Mouse (Mus musculus) ZHBTc4 (cell line): ENCODE results near the gene Erbb4.

Experiments used
- DNase-seq: peaks from one replicate; pipeline ENCODE4 v3.0.0-alpha.2; 2011; ENCODE audit warnings: low read depth, low spot score

Erbb4 gene

GRCm38 (mm10) chr1:69107485-69108158 lies at the start of gene Erbb4:
Gene Erbb4, minus strand, starts transcription at chr1:69108059.
- peak; percentile 37 for DNase-seq

- DNase-seq = no peak
These were observed 49.5 kb upstream of the Erbb4 start for GRCm38 (mm10) chr1:69157346-69157745.

- DNase-seq = no peak
These were observed 33.5 kb upstream of the Erbb4 start for GRCm38 (mm10) chr1:69141341-69141740.

GRCm38 (mm10) chr1:69139519-69139868 lies 31.6 kb upstream of the Erbb4 start:
- no peak for DNase-seq

GRCm38 (mm10) chr1:69138856-69139518 lies 31.1 kb upstream of the Erbb4 start:
- DNase-seq = peak; percentile 70

GRCm38 (mm10) chr1:69124147-69124848 lies 16.4 kb upstream of the Erbb4 start:
- no peak for DNase-seq

- DNase-seq = no peak
These were observed 10.5 kb upstream of the Erbb4 start for GRCm38 (mm10) chr1:69118249-69118938.

GRCm38 (mm10) chr1:69108159-69108925 lies 483 bp upstream of the Erbb4 start:
- peak; percentile 79 for DNase-seq

- DNase-seq = peak; percentile 36
These were observed 860 bp downstream of the Erbb4 start for GRCm38 (mm10) chr1:69106937-69107461.

- peak; percentile 64 for DNase-seq
These were observed 1.5 kb downstream of the Erbb4 start for GRCm38 (mm10) chr1:69106322-69106761.

- peak; percentile 65 for DNase-seq
These were observed 2.2 kb downstream of the Erbb4 start for GRCm38 (mm10) chr1:69105493-69106321.

- peak; percentile 24 for DNase-seq
These were observed 2.8 kb downstream of the Erbb4 start for GRCm38 (mm10) chr1:69105096-69105492.

- DNase-seq = no peak
These were observed 4.6 kb downstream of the Erbb4 start for GRCm38 (mm10) chr1:69103211-69103706.

GRCm38 (mm10) chr1:69101670-69102069 lies 6.2 kb downstream of the Erbb4 start:
- no peak for DNase-seq

GRCm38 (mm10) chr1:69093052-69093451 lies 14.8 kb downstream of the Erbb4 start:
- no peak for DNase-seq

- DNase-seq = no peak
These were observed 18.5 kb downstream of the Erbb4 start for GRCm38 (mm10) chr1:69089331-69089730.

GRCm38 (mm10) chr1:69085753-69086152 lies 22.1 kb downstream of the Erbb4 start:
- DNase-seq = no peak

- DNase-seq = no peak
These were observed 58.9 kb downstream of the Erbb4 start for GRCm38 (mm10) chr1:69048918-69049317.

GRCm38 (mm10) chr1:69046228-69046978 lies 61.5 kb downstream of the Erbb4 start:
- DNase-seq = no peak
